Mouse (Mus musculus) liver, embryonic 12.5 days (tissue): Measurements from ENCODE around the gene Luc7l. TPM values are rescaled to one million over a fixed set of nuclear protein-coding genes. Genes with fewer than 3 reads are reported as not detected.

Source experiments
- ATAC-seq: fragments of 200-750 bp; cut with Nextera tagmentation; 2 replicates; pipeline ENCODE4 v1.8.0; 2017; ENCODE audit warnings: moderate number of reproducible peaks, mild to moderate bottlenecking, moderate library complexity
- H3K27ac ChIP-seq: fragments of 300-500 bp; sonication (generic); 2 replicates; pipeline ENCODE4 v1.5.1; 2016; ENCODE audit warnings: mild to moderate bottlenecking
- H3K27me3 ChIP-seq: fragments of 300-500 bp; sonication (generic); replicated peaks from 2 replicates; pipeline ENCODE4 v1.6.1; 2016; ENCODE audit warnings: mild to moderate bottlenecking, moderate library complexity
- H3K36me3 ChIP-seq: fragments of 300-500 bp; sonication (generic); 2 replicates; pipeline ENCODE4 v1.6.1; 2016; ENCODE audit warnings: mild to moderate bottlenecking, moderate library complexity
- H3K4me1 ChIP-seq: fragments of 300-500 bp; sonication (generic); 2 replicates; pipeline ENCODE4 v1.6.1; 2016
- H3K4me2 ChIP-seq: fragments of 300-500 bp; sonication (generic); 2 replicates; pipeline ENCODE4 v1.6.1; 2016; ENCODE audit warnings: mild to moderate bottlenecking, moderate library complexity
- H3K4me3 ChIP-seq: fragments of 300-500 bp; sonication (generic); 2 replicates; pipeline ENCODE4 v1.5.1; 2016; ENCODE audit warnings: mild to moderate bottlenecking, moderate library complexity
- H3K9ac ChIP-seq: fragments of 300-500 bp; sonication (generic); 2 replicates; pipeline ENCODE4 v1.6.1; 2016; ENCODE audit warnings: mild to moderate bottlenecking, moderate library complexity
- H3K9me3 ChIP-seq: fragments of 300-500 bp; sonication (generic); replicated peaks from 2 replicates; pipeline ENCODE4 v1.6.1; 2016; ENCODE audit warnings: mild to moderate bottlenecking, moderate library complexity
- WGBS: fragments of 180-500 bp; shearing (Covaris S2); methylation state at CpG from one replicate; pipeline ENCODE4 v1.1.7; 2016; ENCODE audit not compliant: insufficient replicate concordance; 5-methylcytosine and 5-hydroxymethylcytosine counted together
- polyA plus RNA-seq: library from polyadenylated mRNA; unstranded; fragments of >200 nt; fragmentation: Nextera tagmentation; extraction: Ambion mirVana; gene quantifications from 2 replicates; pipeline ENCODE4 v1.2.1, GENCODE M21; 2016

Gene Luc7l
- 59.4 and 62.6 TPM in 2 replicates for polyA plus RNA-seq

- peak within 1 kb of the TSS; percentile 97 for H3K9ac ChIP-seq
- 0 out of 2 replicates have a peak, but pooled peaks cover 2% of the 10 kb centered on the region for H3K27me3 ChIP-seq
- no peaks in the 10 kb centered on the region for H3K9me3 ChIP-seq
- WGBS: under 1% methylated on average over 43 of the region's 43 CpGs
- peak within 1 kb of the TSS; percentile 98 for H3K27ac ChIP-seq
- peak; percentile 93 for ATAC-seq
- peaks cover 28% of the 10 kb centered on the region for H3K4me1 ChIP-seq
- peaks cover 34% of the 10 kb centered on the region for H3K36me3 ChIP-seq
- peak within 1 kb of the TSS; percentile 98 for H3K4me3 ChIP-seq
- H3K4me2 ChIP-seq: peak within 1 kb of the TSS; percentile 85
These were observed at the start of gene Luc7l for GRCm38 (mm10) chr17:26252539-26253251. Gene Luc7l, plus strand, starts transcription at chr17:26252896.

- peaks cover 91% of the 10 kb centered on the region for H3K27me3 ChIP-seq
- peak overlapping the region; percentile 56 for H3K4me3 ChIP-seq
- H3K9me3 ChIP-seq: no peaks in the 10 kb centered on the region
- peaks cover 57% of the 10 kb centered on the region for H3K4me1 ChIP-seq
- ATAC-seq: no peak
- H3K36me3 ChIP-seq: peaks cover 4% of the 10 kb centered on the region; the same call in 1 of the 2 replicates
- WGBS: 2% methylated on average over 30 of the region's 30 CpGs
- H3K27ac ChIP-seq: no peak overlapping the region
- H3K9ac ChIP-seq: peak overlapping the region; percentile 51
- H3K4me2 ChIP-seq: peak overlapping the region; percentile 96
These were observed 49.3 kb upstream of the Luc7l start for GRCm38 (mm10) chr17:26203321-26203811.

- Histone ChIP-seq H3K9ac (no peak overlapping the region), H3K27me3 (peaks cover 84% of the 10 kb centered on the region), H3K4me2 (no peak overlapping the region), H3K4me1 (peaks cover 44% of the 10 kb centered on the region), H3K9me3 (no peaks in the 10 kb centered on the region), H3K36me3 (no peaks in the 10 kb centered on the region), H3K4me3 (no peak overlapping the region), H3K27ac (no peak overlapping the region)
- 23% methylated on average over 11 of the region's 11 CpGs for WGBS
- ATAC-seq: no peak
These were observed 47.9 kb upstream of the Luc7l start for GRCm38 (mm10) chr17:26204766-26205165.

GRCm38 (mm10) chr17:26206392-26206791, 46.3 kb upstream of the Luc7l start:
- ATAC-seq: no peak
- WGBS: 31% methylated on average over 1 of the region's 1 CpGs

GRCm38 (mm10) chr17:26207686-26208085, 45.0 kb upstream of the Luc7l start, which contains the start of gene Arhgdig:
Gene Arhgdig, minus strand, starts transcription at chr17:26207786.
- WGBS: 79% methylated on average over 12 of the region's 12 CpGs
- H3K4me1 ChIP-seq: peaks cover 14% of the 10 kb centered on the region
- ATAC-seq: no peak

More at GRCm38 (mm10) chr17:26206392-26206791, 46.3 kb upstream of the Luc7l start:
- Histone ChIP-seq H3K9me3 (no peaks in the 10 kb centered on the region), H3K27ac (no peak overlapping the region), H3K4me2 (no peak overlapping the region), H3K36me3 (no peaks in the 10 kb centered on the region), H3K4me1 (peaks cover 27% of the 10 kb centered on the region), H3K4me3 (no peak overlapping the region), H3K27me3 (peaks cover 76% of the 10 kb centered on the region), H3K9ac (no peak overlapping the region)

GRCm38 (mm10) chr17:26212241-26212640, 40.5 kb upstream of the Luc7l start:
- Histone ChIP-seq H3K27me3 (peaks cover 37% of the 10 kb centered on the region; the same call in 1 of the 2 replicates), H3K4me1 (no peaks in the 10 kb centered on the region), H3K36me3 (peaks cover 2% of the 10 kb centered on the region; the same call in 1 of the 2 replicates), H3K9me3 (no peaks in the 10 kb centered on the region), H3K4me2 (no peak overlapping the region), H3K9ac (no peak overlapping the region), H3K4me3 (no peak overlapping the region), H3K27ac (no peak overlapping the region)
- ATAC-seq: no peak
- WGBS: 76% methylated on average over 7 of the region's 7 CpGs

More at GRCm38 (mm10) chr17:26207686-26208085, 45.0 kb upstream of the Luc7l start, which contains the start of gene Arhgdig:
- Histone ChIP-seq H3K9ac (no peak within 1 kb of the TSS), H3K9me3 (no peaks in the 10 kb centered on the region), H3K27me3 (peaks cover 65% of the 10 kb centered on the region), H3K4me2 (no peak within 1 kb of the TSS), H3K36me3 (no peaks in the 10 kb centered on the region), H3K4me3 (no peak within 1 kb of the TSS), H3K27ac (no peak within 1 kb of the TSS)

GRCm38 (mm10) chr17:26212681-26213080, 40.0 kb upstream of the Luc7l start:
- Histone ChIP-seq H3K27ac (no peak overlapping the region), H3K4me2 (no peak overlapping the region), H3K27me3 (peaks cover 37% of the 10 kb centered on the region; the same call in 1 of the 2 replicates), H3K9ac (no peak overlapping the region), H3K4me1 (no peaks in the 10 kb centered on the region), H3K9me3 (no peaks in the 10 kb centered on the region), H3K4me3 (no peak overlapping the region), H3K36me3 (peaks cover 2% of the 10 kb centered on the region; the same call in 1 of the 2 replicates)
- ATAC-seq: no peak
- WGBS: 74% methylated on average over 11 of the region's 11 CpGs

GRCm38 (mm10) chr17:26221508-26221907, 31.2 kb upstream of the Luc7l start:
- peaks cover 40% of the 10 kb centered on the region; the same call in 1 of the 2 replicates for H3K27me3 ChIP-seq
- H3K4me2 ChIP-seq: no peak overlapping the region
- H3K4me3 ChIP-seq: no peak overlapping the region
- no peak overlapping the region for H3K9ac ChIP-seq
- no peaks in the 10 kb centered on the region for H3K9me3 ChIP-seq
- H3K4me1 ChIP-seq: peaks cover 4% of the 10 kb centered on the region
- WGBS: 57% methylated on average over 2 of the region's 2 CpGs
- no peak for ATAC-seq
- H3K36me3 ChIP-seq: no peaks in the 10 kb centered on the region; the same call in 1 of the 2 replicates
- no peak overlapping the region for H3K27ac ChIP-seq

- Histone ChIP-seq H3K4me3 (no peak overlapping the region), H3K4me2 (no peak overlapping the region), H3K4me1 (peaks cover 4% of the 10 kb centered on the region), H3K27ac (no peak overlapping the region), H3K9ac (no peak overlapping the region), H3K9me3 (no peaks in the 10 kb centered on the region), H3K27me3 (0 out of 2 replicates have a peak, but pooled peaks cover 18% of the 10 kb centered on the region), H3K36me3 (no peaks in the 10 kb centered on the region)
- 68% methylated on average over 12 of the region's 12 CpGs for WGBS
- no peak for ATAC-seq
These were observed 27.5 kb upstream of the Luc7l start for GRCm38 (mm10) chr17:26225150-26225549.

GRCm38 (mm10) chr17:26229776-26230175, 22.9 kb upstream of the Luc7l start:
- no peak overlapping the region for H3K4me2 ChIP-seq
- no peak overlapping the region for H3K4me3 ChIP-seq
- no peak for ATAC-seq
- 0 out of 2 replicates have a peak, but pooled peaks cover 3% of the 10 kb centered on the region for H3K36me3 ChIP-seq
- H3K4me1 ChIP-seq: peaks cover 4% of the 10 kb centered on the region
- no peak overlapping the region for H3K27ac ChIP-seq
- H3K27me3 ChIP-seq: no peaks in the 10 kb centered on the region
- no peak overlapping the region for H3K9ac ChIP-seq
- no peaks in the 10 kb centered on the region for H3K9me3 ChIP-seq
- WGBS: 62% methylated on average over 5 of the region's 5 CpGs

GRCm38 (mm10) chr17:26231156-26231555, 21.5 kb upstream of the Luc7l start:
- Histone ChIP-seq H3K4me2 (no peak overlapping the region), H3K27ac (no peak overlapping the region), H3K27me3 (no peaks in the 10 kb centered on the region), H3K4me1 (peaks cover 14% of the 10 kb centered on the region), H3K9me3 (no peaks in the 10 kb centered on the region), H3K36me3 (0 out of 2 replicates have a peak, but pooled peaks cover 3% of the 10 kb centered on the region), H3K9ac (no peak overlapping the region), H3K4me3 (no peak overlapping the region)
- ATAC-seq: no peak
- WGBS: 65% methylated on average over 5 of the region's 5 CpGs

- H3K4me3 ChIP-seq: no peak overlapping the region
- no peak for ATAC-seq
- 58% methylated on average over 8 of the region's 8 CpGs for WGBS
- no peaks in the 10 kb centered on the region for H3K27me3 ChIP-seq
- H3K36me3 ChIP-seq: 0 out of 2 replicates have a peak, but pooled peaks cover 3% of the 10 kb centered on the region
- no peaks in the 10 kb centered on the region for H3K9me3 ChIP-seq
- peaks cover 23% of the 10 kb centered on the region for H3K4me1 ChIP-seq
- no peak overlapping the region for H3K27ac ChIP-seq
- H3K4me2 ChIP-seq: no peak overlapping the region
- H3K9ac ChIP-seq: no peak overlapping the region
These were observed 19.8 kb upstream of the Luc7l start for GRCm38 (mm10) chr17:26232863-26233262.
